Mouse (Mus musculus) liver, embryonic 14.5 days (tissue): ENCODE results near the gene Fbf1.

Source experiments
- CTCF ChIP-seq: IDR thresholded peaks from 2 replicates; pipeline ENCODE4 v1.5.1; 2016; ENCODE audit warnings: antibody characterized with exemption, low read depth, control low read depth
- EP300 ChIP-seq: IDR thresholded peaks from 2 replicates; pipeline ENCODE4 v1.6.1; 2016; ENCODE audit warnings: antibody characterized with exemption, low read depth

- TF ChIP-seq EP300: no peak
- TF ChIP-seq CTCF: no peak
These were observed 59.4 kb downstream of the Fbf1 start for GRCm38 (mm10) chr11:116108464-116109137.
